Comparison of ENCODE assay signal across 20 mouse cellular contexts in genomic region chr16:74644750-74645366, GRCm38 (mm10).
DNase-seq lines count a peak whose midpoint lies in the region; ATAC-seq lines count a peak whose summit lies in the region.
"Had no signal": no experiment of that assay in that cellular context is flagged by ENCODE, and none has a peak within 500 bp of the region (broad histone marks: within the 10 kb centered on the region; RNA-seq: fewer than 3 reads in every experiment).

No protein-coding gene starts in this region.

- H3K4me3 ChIP-seq in midbrain, embryonic 10.5 days = no peak overlapping the region
- no peak overlapping the region for H3K4me3 ChIP-seq in midbrain, embryonic 14.5 days (replicated peaks; ENCODE audit: low read depth, low read length)
- no peak overlapping the region for H3K4me3 ChIP-seq in embryonic facial prominence, embryonic 14.5 days (ENCODE audit: low read depth, low read length)
- no peak overlapping the region for H3K4me3 ChIP-seq in midbrain, embryonic 12.5 days
- H3K4me3 ChIP-seq: megakaryocyte, embryonic 14.5 days; neural tube, embryonic 15.5 days; stomach, embryonic 15.5 days had no signal

- H3K27ac ChIP-seq in midbrain, embryonic 10.5 days (replicated peaks) = no peak overlapping the region; the same call in 1 of the 2 replicates
- no peak overlapping the region for H3K27ac ChIP-seq in midbrain, embryonic 14.5 days (replicated peaks; ENCODE audit: low read depth, low read length)
- H3K27ac ChIP-seq in embryonic facial prominence, embryonic 14.5 days (replicated peaks; ENCODE audit: low read depth, low read length) = no peak overlapping the region
- no peak overlapping the region for H3K27ac ChIP-seq in midbrain, embryonic 12.5 days (replicated peaks)
- H3K27ac ChIP-seq: neural tube, embryonic 15.5 days; stomach, embryonic 15.5 days had no signal

- 43% methylated on average over 10 of the region's 10 CpGs for WGBS in midbrain, embryonic 10.5 days
- 18% methylated on average over 10 of the region's 10 CpGs for WGBS in midbrain, embryonic 14.5 days
- WGBS in embryonic facial prominence, embryonic 14.5 days = 74% methylated on average over 10 of the region's 10 CpGs
- 22% methylated on average over 10 of the region's 10 CpGs for WGBS in midbrain, embryonic 12.5 days

- no peaks in the 10 kb centered on the region for H3K9me3 ChIP-seq in midbrain, embryonic 10.5 days (replicated peaks)
- no peaks in the 10 kb centered on the region for H3K9me3 ChIP-seq in midbrain, embryonic 14.5 days (ENCODE audit: control insufficient read depth, low read length)
- H3K9me3 ChIP-seq in embryonic facial prominence, embryonic 14.5 days (ENCODE audit: control insufficient read depth, low read length) = no peaks in the 10 kb centered on the region
- H3K9me3 ChIP-seq in midbrain, embryonic 12.5 days = no peaks in the 10 kb centered on the region
- H3K9me3 ChIP-seq: megakaryocyte, embryonic 14.5 days; neural tube, embryonic 15.5 days; stomach, embryonic 15.5 days had no signal

- no peaks in the 10 kb centered on the region for H3K27me3 ChIP-seq in midbrain, embryonic 10.5 days (ENCODE audit: low read depth, poor library complexity, severe bottlenecking)
- no peaks in the 10 kb centered on the region for H3K27me3 ChIP-seq in midbrain, embryonic 14.5 days (ENCODE audit: control insufficient read depth, insufficient read depth, low read length)
- H3K27me3 ChIP-seq in embryonic facial prominence, embryonic 14.5 days (replicated peaks; ENCODE audit: control insufficient read depth, insufficient read depth, low read length) = no peaks in the 10 kb centered on the region
- H3K27me3 ChIP-seq in midbrain, embryonic 12.5 days = no peaks in the 10 kb centered on the region
- H3K27me3 ChIP-seq: megakaryocyte, embryonic 14.5 days; neural tube, embryonic 15.5 days; stomach, embryonic 15.5 days had no signal

- H3K9ac ChIP-seq in midbrain, embryonic 14.5 days (replicated peaks; ENCODE audit: low read length) = no peak overlapping the region
- H3K9ac ChIP-seq in embryonic facial prominence, embryonic 14.5 days (ENCODE audit: low read depth, low read length) = no peak overlapping the region
- no peak overlapping the region for H3K9ac ChIP-seq in midbrain, embryonic 12.5 days (replicated peaks)
- H3K9ac ChIP-seq: liver, postnatal 0 days; neural tube, embryonic 15.5 days; stomach, embryonic 15.5 days had no signal

- no peak overlapping the region for H3K4me2 ChIP-seq in midbrain, embryonic 14.5 days (ENCODE audit: low read length)
- no peak overlapping the region for H3K4me2 ChIP-seq in embryonic facial prominence, embryonic 14.5 days (ENCODE audit: low read depth, low read length)
- no peak overlapping the region for H3K4me2 ChIP-seq in midbrain, embryonic 12.5 days (replicated peaks)
- H3K4me2 ChIP-seq: neural tube, embryonic 15.5 days; stomach, embryonic 15.5 days had no signal

- DNase-seq in midbrain, embryonic 10.5 days (ENCODE audit: low spot score) = peak; percentile 14
- no peak for DNase-seq in midbrain, embryonic 14.5 days
- peak; percentile 27 for DNase-seq in embryonic facial prominence, embryonic 14.5 days (ENCODE audit: low spot score)
- no peak for DNase-seq in lung, postnatal 25 days (ENCODE audit: low spot score)
- no peak for DNase-seq in adrenal gland, postnatal 25 days
- no peak for DNase-seq in thymus, postnatal 14 days
- DNase-seq: B cell, adult 2 months; cerebellum, adult 2 months; cerebellum, postnatal 36 days; heart, adult 18-20 months; kidney, adult 11 months; liver; liver, postnatal 0 days; lung, postnatal 14 days; right cerebral cortex, postnatal 25 days; thymus, adult 18-20 months had no signal

- ATAC-seq in midbrain, embryonic 14.5 days (ENCODE audit: low FRiP score, low TSS enrichment) = no peak; the same call in 1 of the 2 replicates
- peak; percentile 63; the same call in 1 of the 2 replicates for ATAC-seq in embryonic facial prominence, embryonic 14.5 days (ENCODE audit: low read depth)
- ATAC-seq in midbrain, embryonic 12.5 days (ENCODE audit: low FRiP score, low read depth) = peak; percentile 81
- ATAC-seq: liver, postnatal 0 days had no signal

- peaks cover 13% of the 10 kb centered on the region for H3K4me1 ChIP-seq in midbrain, embryonic 10.5 days
- peaks cover 7% of the 10 kb centered on the region; the same call in 1 of the 2 replicates for H3K4me1 ChIP-seq in midbrain, embryonic 14.5 days (ENCODE audit: control insufficient read depth, insufficient read depth, low read length)
- no peaks in the 10 kb centered on the region for H3K4me1 ChIP-seq in embryonic facial prominence, embryonic 14.5 days (ENCODE audit: control insufficient read depth, insufficient read depth, low read length)
- peaks cover 7% of the 10 kb centered on the region for H3K4me1 ChIP-seq in midbrain, embryonic 12.5 days
- H3K4me1 ChIP-seq: megakaryocyte, embryonic 14.5 days; neural tube, embryonic 15.5 days; stomach, embryonic 15.5 days had no signal

- no peaks in the 10 kb centered on the region for H3K36me3 ChIP-seq in midbrain, embryonic 10.5 days
- H3K36me3 ChIP-seq in midbrain, embryonic 14.5 days (ENCODE audit: control insufficient read depth, insufficient read depth, low read length) = no peaks in the 10 kb centered on the region
- H3K36me3 ChIP-seq in embryonic facial prominence, embryonic 14.5 days (ENCODE audit: control insufficient read depth, insufficient read depth, low read length) = no peaks in the 10 kb centered on the region
- no peaks in the 10 kb centered on the region for H3K36me3 ChIP-seq in midbrain, embryonic 12.5 days
- H3K36me3 ChIP-seq: neural tube, embryonic 15.5 days; stomach, embryonic 15.5 days had no signal

Comparison
In these comparisons a context has a peak if more than half of its experiments do, and no peak if none do; other contexts are left out.
1. DNase-seq: peak in midbrain, embryonic 10.5 days (single experiment) and embryonic facial prominence, embryonic 14.5 days (single experiment); none in midbrain, embryonic 14.5 days (single experiment), lung, postnatal 25 days (single experiment), adrenal gland, postnatal 25 days (single experiment) and thymus, postnatal 14 days (single experiment).